10 mouse cellular contexts compared by ENCODE assay signal in the genomic region with DNA sequence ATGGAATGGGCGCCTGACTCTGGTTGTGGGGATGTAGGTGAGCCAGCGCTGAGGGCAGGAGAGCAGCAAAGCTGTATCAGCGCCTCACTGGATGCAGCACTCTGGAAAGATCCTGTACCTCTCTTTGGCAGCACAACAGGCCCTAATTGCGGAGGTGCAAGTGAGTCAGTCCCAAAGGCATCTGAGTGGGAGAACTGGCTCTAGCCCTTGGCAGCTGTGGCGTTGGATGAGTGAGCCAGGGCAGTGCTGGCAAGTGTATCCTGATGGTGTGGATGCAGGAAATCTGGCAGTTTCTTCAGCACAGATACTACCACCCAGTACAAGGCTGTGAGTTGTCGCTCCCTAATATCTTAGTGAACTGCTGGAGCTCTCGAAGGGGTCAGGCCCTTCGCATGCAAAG.
DNase-seq lines count a peak whose midpoint lies in the region.
"Had no signal": no experiment of that assay in that cellular context is flagged by ENCODE, and none has a peak within 500 bp of the region (broad histone marks: within the 10 kb centered on the region; RNA-seq: fewer than 3 reads in every experiment).

No protein-coding gene starts in this region.

- DNase-seq in frontal cortex, postnatal 36 days (ENCODE audit: low spot score in 2 of 2): peak; percentile 1 to 3
- DNase-seq in frontal cortex, postnatal 25 days (ENCODE audit: low spot score in 2 of 2): no peak
- DNase-seq in lung, postnatal 25 days (ENCODE audit: low spot score): peak; percentile 3
- DNase-seq in lung, postnatal 10 days: no peak
- peak; percentile 26 for DNase-seq in brain, adult 2 months (ENCODE audit: low read depth, low spot score)
- DNase-seq in layer of hippocampus, adult 9-10 months (ENCODE audit: low spot score): peak; percentile 7
- DNase-seq in adrenal gland, adult 2 months: no peak
- no peak for DNase-seq in spleen, postnatal 4 days (ENCODE audit: low spot score in 2 of 2)
- DNase-seq: adrenal gland, adult 8-10 months; kidney, postnatal 36 days had no signal

Comparison
In these comparisons a context has a peak if more than half of its experiments do, and no peak if none do; other contexts are left out.
1. DNase-seq: peak in frontal cortex, postnatal 36 days (2 of 2), lung, postnatal 25 days (single experiment), brain, adult 2 months (single experiment) and layer of hippocampus, adult 9-10 months (single experiment); none in frontal cortex, postnatal 25 days (0 of 2), lung, postnatal 10 days (single experiment), adrenal gland, adult 2 months (single experiment) and spleen, postnatal 4 days (0 of 2).